Mouse (Mus musculus) left cerebral cortex, adult 18-20 months (tissue): Measurements from ENCODE around the gene Mvb12b. TPM values are rescaled to one million over a fixed set of nuclear protein-coding genes. Genes with fewer than 3 reads are reported as not detected.

Experiments used
- DNase-seq, 2 experiments: peaks; one replicate each; pipeline ENCODE4 v3.0.0; 2021 to 2022; ENCODE audit warnings: low spot score in 2 of 2, mixed read lengths in 1 of 2
- total RNA-seq, 2 experiments: library from RNA; stranded (reverse); gene quantifications; 2 replicates each; pipeline ENCODE4 v1.2.3; 2021

Mvb12b gene
- total RNA-seq, 2 experiments from 2014 or later, result 72.1 to 75.2 TPM

DNA sequence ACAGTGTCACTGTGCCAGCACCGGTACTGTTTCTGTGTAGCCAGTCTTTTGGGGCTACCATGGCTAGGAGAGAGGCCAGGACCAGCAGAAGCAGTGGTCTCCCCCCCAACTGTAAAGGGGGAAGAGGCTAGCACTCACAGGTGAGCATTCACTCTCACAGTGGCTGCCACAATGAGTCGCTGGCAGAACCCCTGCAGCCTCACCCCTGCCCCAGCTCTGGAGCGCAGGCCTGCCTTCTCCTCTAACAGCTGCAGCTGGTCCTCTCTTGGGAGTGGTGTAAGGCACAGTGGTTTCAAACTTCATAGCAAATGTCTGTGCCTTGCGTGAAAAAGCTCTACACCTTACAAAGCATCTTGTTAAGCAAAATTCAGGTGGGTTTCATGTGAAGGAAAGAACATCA, 70.7 kb downstream of the Mvb12b start:
- no peak for DNase-seq

DNA sequence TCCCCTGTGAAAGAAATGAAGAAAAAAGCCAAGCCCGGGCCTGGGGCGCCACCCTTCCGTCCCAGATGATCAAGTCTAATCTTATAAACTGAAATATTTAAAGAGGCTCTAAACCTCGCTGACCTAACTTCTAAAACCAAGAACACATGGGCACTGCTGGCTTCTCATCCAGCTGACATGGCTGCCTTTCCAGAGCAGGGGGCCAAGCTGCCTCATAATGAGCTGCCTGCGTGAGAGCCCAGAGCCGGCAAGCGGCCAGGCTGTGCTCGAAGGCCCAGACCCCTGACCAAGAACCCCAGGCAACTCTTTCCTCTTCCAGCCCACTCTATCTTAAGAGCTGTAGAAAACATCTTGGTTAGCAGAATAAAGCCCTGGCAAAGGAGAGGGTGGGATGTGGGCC, 73.2 kb downstream of the Mvb12b start:
- DNase-seq, result no peak

DNA sequence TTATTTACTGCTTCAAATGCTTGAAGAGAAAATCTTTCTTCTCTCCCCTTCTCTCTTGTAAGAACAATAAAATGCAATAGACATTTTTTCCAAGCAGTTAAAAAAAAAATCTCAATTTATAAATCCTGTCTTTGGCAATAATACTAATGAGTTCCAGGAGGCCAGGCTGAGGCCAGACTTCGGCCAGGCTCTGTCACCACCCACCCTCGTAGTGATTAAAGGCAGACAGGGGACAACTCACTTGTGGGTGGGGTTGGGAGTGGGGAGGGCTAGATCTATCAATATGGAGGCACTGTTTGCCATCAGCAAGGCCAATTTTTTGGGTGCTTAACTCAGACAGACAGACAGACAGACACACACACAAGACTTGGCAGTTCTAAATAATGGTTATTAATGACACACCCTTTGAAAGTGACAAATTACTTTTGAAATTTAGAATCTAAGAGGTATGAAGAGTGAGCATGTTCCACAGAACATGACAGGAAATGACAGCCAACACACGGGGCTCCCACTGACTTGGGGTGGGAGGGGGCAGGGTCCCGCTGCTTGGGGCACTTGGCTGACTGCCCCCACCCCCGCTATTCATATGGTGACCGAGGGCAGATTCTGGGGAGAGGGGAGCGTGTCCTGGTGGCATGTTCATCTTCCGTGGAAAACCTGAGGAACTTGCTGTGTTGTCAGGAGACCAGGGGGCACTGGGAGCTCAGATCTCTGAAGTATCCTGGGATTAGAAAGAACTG, 74.1 kb downstream of the Mvb12b start:
- DNase-seq, result no peak

DNA sequence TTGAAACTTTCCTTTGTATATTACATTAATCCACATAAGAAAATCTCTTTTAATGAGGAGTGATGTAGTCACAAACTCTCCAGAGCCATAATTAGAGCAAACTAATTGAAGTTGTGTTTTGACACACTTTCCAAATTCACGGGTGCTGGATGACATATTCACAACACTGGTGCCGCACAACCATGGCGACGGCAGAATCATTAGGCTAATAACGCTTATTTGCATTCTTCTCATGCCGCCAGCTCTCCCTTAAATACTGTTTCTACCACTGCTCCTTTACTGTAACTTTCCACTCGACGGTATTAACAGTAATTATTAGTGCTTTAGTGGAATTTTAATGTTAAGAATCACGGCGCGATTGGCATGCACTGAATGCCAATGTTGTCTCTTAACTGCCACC, 74.8 kb downstream of the Mvb12b start:
- DNase-seq, result no peak

DNA sequence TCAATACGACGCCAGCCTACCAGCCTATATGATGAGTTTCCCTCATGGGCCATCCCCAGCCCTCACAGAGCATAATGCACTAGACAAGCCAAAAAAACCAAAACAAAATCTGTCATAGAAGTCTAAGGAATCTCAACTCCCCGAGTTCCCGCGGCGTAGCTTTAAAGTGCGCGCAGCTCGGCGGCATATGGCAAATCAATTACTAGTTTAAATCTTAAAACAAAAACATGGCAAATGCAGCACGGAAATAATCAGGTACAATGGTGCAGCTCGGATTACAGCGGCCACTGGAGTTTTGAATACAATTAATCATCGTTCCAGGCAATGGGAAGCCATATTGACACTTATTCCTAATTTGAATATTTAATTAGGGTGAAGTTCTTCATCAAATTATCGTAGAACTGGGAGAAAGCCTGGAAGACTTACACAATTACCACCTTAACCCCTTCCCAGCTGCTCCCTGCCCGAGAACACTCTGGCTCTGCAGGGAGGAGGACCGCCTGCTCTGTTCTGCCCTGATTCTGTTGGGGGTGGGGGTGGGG, 76.3 kb downstream of the Mvb12b start:
- DNase-seq, result no peak

DNA sequence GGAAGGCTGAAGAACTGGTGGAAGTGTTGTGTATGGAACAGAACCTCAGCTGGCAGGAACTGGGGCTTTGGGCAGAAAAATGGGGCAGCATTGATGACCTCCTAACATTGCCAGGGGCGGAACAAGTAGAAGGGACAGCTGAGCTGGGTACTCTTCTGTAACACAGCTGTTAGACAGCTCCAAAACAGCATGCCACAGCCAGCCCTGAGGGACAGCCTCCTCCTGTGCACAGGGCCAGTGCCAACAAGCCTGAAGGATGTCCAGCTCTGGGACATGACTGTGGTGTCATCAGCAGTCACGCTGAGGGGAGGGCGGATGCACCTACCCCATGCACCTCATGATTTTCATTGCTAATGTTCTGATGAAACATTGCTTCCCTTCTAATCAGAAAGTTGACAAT, 78.7 kb downstream of the Mvb12b start:
- no peak for DNase-seq

DNA sequence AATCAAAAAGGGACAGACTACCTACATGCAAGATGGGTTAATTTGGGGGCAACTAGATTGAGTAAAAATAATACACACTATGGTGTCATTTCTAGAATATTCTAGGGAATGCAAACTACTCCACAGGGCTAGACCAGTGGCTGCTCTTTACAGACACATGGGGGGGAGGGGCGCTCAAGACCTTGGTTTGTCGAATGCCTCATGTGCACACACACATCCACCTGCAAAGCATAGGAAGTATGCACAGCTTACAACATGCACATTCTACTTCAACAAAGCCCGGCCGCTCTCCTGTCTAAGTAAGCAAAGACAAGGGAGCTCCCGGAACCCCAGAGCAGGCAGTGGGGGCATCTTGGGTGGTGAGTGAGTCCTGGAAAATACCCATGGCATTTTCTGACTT, 79.7 kb downstream of the Mvb12b start:
- no peak for DNase-seq

DNA sequence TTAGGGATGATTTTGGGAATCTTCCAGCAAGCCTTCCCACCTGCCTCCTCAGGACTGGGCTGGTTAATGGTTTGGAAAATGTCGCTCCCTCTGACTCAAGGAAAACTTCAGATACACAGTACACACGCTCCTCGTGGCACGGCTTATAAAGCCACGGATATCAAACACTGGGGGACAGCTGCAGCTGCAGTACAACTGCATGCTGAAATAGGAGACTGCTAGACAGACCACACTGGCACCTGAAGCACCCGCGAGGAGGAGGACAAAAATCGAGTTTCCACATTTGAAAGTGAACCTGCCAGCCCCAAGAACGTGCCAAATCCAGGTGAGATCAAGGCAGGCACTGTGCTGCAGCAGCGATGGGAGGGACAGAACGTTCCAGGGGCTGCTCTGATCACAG, 82.1 kb downstream of the Mvb12b start:
- no peak for DNase-seq

DNA sequence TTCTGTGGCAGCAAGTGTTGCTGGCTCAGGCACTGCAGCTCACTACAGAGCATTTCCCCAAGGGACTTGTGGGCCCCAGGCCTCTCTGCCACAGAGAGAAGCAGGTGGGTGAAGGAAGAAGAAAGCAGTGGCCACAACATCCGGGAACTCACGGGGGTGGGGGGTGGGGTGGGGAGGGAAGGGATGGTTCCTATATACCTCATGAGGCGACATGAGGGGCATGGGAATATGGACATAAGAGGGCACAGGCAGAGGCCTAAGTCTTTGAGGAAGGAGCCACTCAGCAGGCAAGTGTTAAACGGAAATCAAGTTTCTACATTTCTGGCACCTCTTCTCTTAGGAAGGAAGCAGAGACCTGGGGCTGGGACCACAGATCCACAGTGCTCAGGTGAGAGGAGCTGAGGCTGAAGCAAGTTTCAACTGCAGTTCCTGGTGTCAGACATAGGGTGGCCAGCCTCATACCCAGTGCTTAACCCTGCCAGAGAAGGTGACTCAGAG, 84.0 kb downstream of the Mvb12b start:
- DNase-seq, result no peak

DNA sequence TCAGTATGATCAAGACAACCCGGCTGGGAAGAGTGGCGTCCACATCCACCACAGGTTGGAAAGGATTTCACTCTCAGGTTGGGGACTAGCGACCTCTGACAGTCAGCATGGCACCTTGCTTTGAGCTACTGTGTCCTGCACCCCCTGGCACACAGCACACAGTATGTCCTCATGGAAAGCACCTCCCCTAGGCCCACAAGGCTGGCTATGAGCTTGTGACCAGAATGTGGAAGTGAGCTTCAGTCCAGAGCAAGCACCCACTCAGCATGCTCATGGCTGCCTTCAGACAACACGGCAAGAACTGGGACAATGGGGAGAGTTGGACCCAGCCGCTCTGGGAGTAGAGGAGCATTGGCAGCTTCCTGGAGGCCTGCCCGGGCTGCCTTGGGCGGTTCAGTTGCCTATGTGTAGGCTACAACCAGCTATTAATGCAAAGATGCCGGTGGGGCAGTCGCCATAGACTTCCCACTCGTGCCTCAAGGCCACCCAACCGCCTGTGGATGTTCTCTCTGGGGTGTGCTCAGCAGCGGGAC, 84.6 kb downstream of the Mvb12b start:
- no peak for DNase-seq

DNA sequence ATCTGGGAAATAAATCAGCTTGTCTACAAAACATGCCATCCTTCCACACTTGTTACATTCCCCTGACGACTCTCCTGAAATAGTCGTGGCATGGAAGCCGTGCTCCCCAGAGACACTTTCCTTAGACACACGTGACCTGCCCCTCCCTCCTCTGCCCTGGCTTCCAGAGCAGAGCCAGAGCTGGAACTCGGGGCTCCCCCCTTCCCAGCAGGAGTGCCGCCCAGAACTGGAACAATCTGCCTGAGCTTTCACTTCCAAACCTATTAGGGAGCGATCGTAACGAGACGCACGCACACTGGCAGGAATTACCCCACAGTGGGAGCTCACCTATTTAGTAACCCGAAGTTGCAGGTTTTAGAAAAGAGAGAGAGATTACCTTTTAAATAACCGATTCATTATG, 86.0 kb downstream of the Mvb12b start:
- DNase-seq, result no peak

DNA sequence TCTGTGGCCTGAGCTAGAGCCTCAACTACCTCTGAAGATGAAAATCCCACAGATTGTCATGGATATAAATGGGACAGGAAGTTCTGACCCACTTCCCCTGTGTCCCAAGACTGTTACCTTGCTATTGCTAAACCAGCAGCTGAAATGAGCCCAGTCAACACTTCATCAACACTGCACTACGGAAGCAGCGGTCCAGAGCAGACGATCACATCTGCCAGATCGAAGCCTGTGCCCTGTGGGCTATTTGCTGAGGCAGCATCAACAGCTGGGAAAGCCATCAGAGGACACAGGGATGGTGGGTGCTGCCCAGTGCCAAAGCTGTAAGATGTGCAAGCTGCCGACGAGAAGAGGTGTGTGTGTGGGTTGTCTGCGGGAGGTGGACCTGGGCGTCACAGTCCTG, 86.4 kb downstream of the Mvb12b start:
- DNase-seq, result no peak

DNA sequence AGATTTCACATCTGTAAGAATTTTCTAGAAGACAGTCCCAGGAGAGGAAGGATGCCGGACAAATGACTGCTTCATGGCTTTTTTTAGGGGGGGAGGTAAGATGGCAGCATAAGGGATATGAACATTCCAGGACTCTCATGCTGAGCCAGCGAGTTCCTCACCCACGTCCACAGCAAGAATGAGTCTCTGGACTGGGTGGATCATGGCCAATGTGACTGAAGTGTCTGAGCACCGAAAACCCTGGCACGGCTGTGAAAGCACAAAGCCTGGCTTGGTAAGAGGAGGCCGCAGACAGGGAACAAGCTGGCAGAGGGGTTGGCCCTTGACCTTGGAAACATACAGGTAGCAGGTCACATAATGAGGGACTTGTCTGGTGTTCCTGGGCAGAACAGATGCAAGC, 87.5 kb downstream of the Mvb12b start:
- peak; percentile 31 to 43 for DNase-seq

DNA sequence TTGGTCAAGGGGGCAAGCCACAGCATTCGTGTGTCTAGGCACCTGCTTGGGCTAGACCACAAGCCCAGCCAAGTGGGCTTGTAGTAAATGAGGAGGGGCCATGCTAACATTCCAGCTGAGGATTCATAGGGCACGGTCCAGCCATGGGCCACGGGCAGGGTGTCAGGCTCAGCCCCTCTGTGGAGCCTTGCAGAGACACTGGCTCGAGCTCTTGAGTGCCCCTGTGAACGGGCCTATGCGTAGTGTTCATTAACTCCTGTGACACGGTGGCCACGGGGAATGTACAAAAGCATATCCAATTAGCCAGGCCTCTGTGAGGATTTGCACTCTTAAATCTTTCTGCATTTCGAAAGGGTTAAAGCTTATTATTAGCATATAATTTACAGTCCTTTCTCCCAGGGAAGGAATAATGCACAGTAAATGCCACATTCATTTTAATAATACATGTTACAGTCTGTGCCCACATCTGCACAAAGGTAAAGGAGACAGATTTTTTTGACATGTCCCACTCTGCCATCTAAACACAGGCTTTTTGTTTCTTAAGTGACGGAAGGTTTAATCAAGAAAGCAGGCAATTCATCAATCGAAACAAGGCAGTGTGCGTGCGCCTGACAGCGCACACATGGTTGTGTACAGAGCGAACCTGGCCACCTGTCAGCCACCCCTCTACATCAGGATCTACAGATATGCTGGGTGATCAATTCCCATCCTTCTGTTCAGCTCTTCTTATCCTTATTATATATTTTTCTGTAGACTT, 91.9 kb downstream of the Mvb12b start:
- DNase-seq, result no peak

DNA sequence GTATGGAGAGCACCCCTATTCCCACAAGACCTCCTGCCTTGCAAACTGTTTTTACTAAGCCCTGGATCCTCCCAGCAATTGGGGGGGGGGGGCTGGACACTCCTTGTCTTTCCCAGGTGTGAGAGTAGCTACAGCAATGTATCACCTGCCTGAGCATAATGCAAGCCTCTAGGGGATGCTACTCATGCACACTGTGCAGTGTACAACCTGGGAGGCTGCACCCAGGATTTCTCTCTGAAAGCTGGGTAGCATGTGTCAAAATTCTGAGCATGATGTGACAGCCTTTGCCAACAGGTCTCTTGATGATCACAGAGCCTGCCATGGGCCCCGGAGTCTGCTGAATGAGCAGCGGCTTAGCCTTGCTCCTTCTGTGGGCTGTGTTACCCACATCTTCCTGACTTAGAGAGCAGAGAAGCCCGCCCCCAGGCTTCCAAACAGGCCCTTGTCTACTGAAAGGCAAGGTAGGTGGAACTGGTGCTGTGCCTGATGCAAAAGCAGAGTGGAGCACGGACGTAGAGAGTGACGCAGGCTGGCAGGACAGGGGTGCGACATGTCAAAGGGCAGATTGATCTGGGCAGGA, 92.7 kb downstream of the Mvb12b start:
- DNase-seq, result peak; percentile 50 to 73

DNA sequence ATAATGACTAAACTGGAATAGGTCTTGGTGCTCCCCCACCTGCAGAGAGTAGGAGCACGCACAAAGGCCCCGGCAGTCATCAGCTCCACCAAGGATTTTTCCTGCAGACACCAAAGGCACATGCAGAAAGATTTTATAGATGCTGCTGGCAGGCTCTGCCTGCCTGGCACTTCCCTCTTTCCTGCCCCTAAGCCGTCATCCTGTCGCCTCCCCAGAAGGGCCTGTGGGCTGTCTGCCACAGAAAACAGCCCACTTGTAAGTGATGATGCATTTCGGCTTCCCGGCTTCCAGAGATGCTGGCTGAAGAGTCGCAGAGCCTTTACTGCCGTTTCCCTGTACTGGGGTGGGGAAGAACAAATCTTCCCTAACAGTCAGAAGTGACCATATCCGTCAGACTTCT, 93.3 kb downstream of the Mvb12b start:
- DNase-seq, result peak; percentile 73 to 84

DNA sequence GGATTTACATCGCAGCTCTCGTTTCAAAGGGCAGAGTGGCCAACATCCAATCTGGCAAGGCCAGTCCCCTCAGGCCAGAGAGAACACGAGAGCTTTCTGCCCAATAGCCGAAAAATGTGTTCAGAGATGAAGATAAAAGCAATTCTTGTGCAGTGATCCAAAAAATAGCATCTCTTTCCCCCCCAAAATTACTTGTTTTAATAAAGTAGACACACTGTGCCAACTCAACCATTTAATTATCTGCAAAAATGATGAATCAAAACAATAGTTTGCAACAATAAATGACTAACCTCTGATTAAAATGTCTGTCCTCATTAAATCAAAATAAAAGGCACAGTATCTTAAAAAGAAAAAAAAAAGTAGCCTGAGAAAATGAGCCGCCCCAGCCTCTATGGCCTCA, 97.4 kb downstream of the Mvb12b start:
- no peak for DNase-seq

DNA sequence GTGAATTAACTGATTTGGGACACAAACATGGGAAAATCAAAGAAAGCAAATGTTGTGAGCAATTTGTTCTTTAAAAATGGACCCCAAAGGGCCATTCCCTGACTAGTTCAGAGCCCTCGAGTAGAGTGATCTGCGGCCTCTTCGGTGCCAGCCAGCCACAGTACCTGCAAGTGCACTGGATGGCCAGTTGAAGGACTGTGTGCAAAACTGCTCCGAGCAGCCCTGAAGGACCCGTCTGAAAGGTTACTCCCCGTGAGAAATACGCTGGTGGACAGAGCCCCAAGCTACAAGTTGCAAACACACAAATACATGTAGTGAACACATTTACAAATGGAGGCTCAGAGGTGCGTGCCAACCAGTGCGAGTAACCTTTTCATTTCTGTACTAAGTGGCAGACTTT, 98.0 kb downstream of the Mvb12b start:
- no peak for DNase-seq

DNA sequence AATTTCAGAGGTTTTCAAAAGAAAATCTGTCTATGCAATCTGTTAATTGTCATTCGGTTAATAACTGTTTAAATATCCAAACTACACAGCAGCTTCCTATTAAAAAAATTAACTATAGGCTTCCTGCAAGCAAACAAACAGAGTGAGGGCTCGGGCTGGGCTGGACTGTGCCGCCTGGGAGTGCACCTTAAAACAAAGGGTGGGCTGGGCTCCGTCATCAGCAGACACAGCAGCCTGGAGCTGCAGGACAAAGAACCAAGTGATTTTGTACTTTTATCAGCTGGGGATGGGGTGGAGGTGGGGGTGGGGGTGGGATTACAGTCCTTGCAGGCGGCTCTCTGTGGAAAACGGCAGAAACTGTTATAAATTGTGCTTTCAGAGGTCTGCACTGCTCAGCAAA, 98.5 kb downstream of the Mvb12b start:
- no peak for DNase-seq

DNA sequence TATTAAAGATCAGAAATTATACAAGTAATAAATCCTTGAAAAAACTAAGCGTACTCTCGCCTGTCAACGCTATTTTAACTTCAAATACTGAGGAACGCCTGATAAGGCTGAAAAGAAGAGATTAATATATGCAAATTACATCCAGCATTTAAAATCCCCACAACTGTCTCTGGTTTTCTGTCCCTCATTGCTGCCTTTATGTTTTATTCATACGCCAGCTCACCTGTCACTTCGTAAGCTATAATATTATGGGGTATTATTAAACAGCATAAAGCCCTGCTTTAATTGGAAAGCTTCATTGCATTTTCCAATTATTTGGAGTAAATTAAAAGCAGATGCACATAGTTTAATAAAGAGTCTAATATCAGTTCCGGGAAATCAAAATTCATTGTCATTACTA, 98.9 kb downstream of the Mvb12b start:
- DNase-seq, result no peak

DNA sequence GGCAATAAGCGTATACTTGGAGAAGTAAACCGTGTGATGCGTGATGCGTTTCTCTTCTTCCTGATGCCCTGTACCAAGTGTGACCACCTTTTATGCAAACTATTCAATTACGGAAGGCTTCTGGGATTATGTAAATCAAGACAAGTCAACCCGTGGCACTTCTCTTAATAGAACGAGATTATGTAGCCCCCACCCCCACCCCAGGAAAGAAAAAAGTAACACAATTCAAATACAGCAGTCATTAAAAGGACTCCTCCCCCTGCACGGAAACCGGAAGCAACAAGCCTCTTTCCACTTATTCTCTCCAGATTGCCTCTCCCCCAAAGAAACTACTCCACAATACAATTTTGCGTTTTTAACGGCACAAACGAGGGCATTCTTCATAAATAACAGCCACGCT, 99.6 kb downstream of the Mvb12b start:
- DNase-seq, result no peak

DNA sequence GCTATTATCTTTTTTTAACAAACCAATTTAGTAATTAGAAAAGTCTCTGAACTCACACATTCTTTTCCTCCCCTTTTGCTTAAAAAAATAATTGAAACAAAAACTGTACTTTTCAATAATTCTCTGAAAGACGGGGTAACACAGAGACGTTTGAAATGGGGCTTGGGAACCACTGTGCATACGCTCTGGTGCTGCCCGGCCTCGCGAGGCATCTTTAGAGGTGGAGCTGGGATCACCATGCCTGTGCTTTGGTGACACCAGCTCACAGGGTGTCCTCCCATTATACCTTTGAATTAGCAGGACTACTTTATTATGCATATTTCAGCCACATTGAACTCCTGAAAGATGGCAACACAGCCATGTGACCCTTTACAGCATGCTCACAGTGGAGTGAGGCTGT, 101.7 kb downstream of the Mvb12b start:
- DNase-seq, result no peak
